Mouse (Mus musculus) embryonic facial prominence, embryonic 10.5 days (tissue): ENCODE measurements at regions not wholly inside any gene's neighbourhood (a gene's known extent, or its start where the extent isn't known, plus 50 kb on each side); places are given as distances from the start of the nearest gene placed in this dataset.
A peak's percentile ranks its signal among the peaks of the same experiment; 100 is the strongest.

Source experiments
- DNase-seq: peaks from one replicate; pipeline ENCODE4 v3.0.0-alpha.2; 2017; ENCODE audit warnings: low spot score
- H3K27ac ChIP-seq: fragments of 300-500 bp; sonication (generic); replicated peaks from 2 replicates; pipeline ENCODE4 v1.5.1; 2016; ENCODE audit warnings: mild to moderate bottlenecking
- H3K27me3 ChIP-seq: fragments of 300-500 bp; sonication (generic); replicated peaks from 2 replicates; pipeline ENCODE4 v1.6.1; 2016; ENCODE audit warnings: low read depth, mild to moderate bottlenecking; ENCODE audit not compliant: poor library complexity, severe bottlenecking
- H3K36me3 ChIP-seq: fragments of 300-500 bp; sonication (generic); replicated peaks from 2 replicates; pipeline ENCODE4 v1.6.1; 2016; ENCODE audit warnings: mild to moderate bottlenecking, moderate library complexity
- H3K4me1 ChIP-seq: fragments of 300-500 bp; sonication (generic); 2 replicates; pipeline ENCODE4 v1.6.1; 2016
- H3K4me3 ChIP-seq: fragments of 300-500 bp; sonication (generic); 2 replicates; pipeline ENCODE4 v1.5.1; 2016; ENCODE audit warnings: mild to moderate bottlenecking, moderate library complexity
- H3K9me3 ChIP-seq: fragments of 300-500 bp; sonication (generic); 2 replicates; pipeline ENCODE4 v1.6.1; 2016; ENCODE audit warnings: mild to moderate bottlenecking
- WGBS: fragments of 180-500 bp; shearing (Covaris S2); methylation state at CpG from one replicate; pipeline ENCODE4 v1.1.7; 2016; 5-methylcytosine and 5-hydroxymethylcytosine counted together

DNA sequence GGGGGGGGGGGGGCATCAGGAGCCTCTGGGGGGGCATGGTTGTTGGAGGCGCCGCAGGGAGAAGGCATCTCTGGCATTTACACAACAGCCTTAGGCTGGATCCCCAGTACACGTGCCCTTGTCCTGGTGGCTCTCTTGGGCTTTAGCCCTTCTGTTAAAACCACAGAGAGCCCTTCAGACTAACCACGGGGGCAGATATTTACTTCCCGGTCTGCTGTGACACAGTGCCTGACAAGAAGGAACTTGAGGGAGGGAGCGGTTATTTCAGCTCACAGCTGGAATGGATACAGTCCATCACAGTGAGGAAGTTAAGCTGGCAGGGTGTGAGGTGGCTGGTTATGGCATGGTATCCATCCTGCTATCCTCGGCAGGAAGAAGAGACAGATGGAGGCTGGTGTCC, 71.0 kb upstream of the Gm11733 start:
- Histone ChIP-seq H3K27me3 (peaks cover 82% of the 10 kb centered on the region), H3K9me3 (0 out of 2 replicates have a peak, but pooled peaks cover 2% of the 10 kb centered on the region), H3K4me3 (no peak overlapping the region), H3K4me1 (peaks cover 71% of the 10 kb centered on the region), H3K36me3 (no peaks in the 10 kb centered on the region), H3K27ac (no peak overlapping the region)
- DNase-seq, result no peak
- WGBS, result 17% methylated on average over 7 of the region's 7 CpGs

DNA sequence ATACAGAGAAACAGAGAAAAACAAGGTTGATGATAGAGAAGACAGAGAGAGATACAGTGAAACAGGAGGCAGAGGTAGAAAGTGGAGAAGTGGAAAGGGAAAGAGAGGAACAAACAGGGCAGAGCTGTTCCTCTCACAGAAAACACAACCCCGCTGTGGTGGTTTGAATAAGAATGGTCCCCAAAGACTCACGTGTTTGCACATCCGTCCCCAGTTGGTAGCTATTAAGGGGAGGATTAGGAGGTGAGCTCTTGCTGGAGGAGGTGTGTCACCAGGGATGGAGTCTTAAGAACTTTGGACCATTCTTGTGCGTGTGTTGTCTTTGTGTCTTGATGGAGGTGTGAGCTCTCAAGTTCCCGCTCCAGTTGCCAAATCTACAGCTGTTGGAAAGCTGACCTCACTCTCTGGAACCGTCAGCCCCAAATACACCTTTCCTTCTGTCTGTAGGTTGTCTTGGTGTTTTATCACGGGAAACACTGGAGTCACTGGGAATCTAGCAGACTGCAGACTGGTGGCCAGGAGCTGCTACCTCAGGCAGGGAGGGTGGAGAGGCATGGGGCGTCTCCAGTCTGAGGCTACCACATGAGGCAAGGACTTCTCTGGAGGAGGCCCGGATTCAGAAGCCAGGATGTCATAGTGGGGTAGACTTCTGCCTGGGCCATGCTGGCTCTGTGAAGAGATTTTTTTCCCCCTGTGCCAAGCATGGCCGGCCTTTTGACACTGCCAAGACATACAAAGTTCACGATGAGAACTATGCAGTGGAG, 70.0 kb upstream of the Gm11733 start:
- no peaks in the 10 kb centered on the region for H3K36me3 ChIP-seq
- H3K4me3 ChIP-seq, result peak overlapping the region; percentile 53; the same call in 1 of the 2 replicates
- 0 out of 2 replicates have a peak, but pooled peaks cover 2% of the 10 kb centered on the region for H3K9me3 ChIP-seq
- H3K27me3 ChIP-seq, result peaks cover 72% of the 10 kb centered on the region
- no peak for DNase-seq
- WGBS, result 8% methylated on average over 11 of the region's 11 CpGs
- H3K4me1 ChIP-seq, result peaks cover 71% of the 10 kb centered on the region
- H3K27ac ChIP-seq, result no peak overlapping the region

GRCm38 (mm10) chr11:117414871-117415323, 69.3 kb upstream of the Gm11733 start:
- H3K4me3 ChIP-seq, result peak overlapping the region; percentile 53
- no peaks in the 10 kb centered on the region for H3K36me3 ChIP-seq
- H3K27me3 ChIP-seq, result peaks cover 65% of the 10 kb centered on the region
- under 1% methylated on average over 21 of the region's 21 CpGs for WGBS
- H3K4me1 ChIP-seq, result peaks cover 71% of the 10 kb centered on the region
- 0 out of 2 replicates have a peak, but pooled peaks cover 2% of the 10 kb centered on the region for H3K9me3 ChIP-seq
- peak; percentile 79 for DNase-seq
- H3K27ac ChIP-seq, result peak overlapping the region; percentile 37

DNA sequence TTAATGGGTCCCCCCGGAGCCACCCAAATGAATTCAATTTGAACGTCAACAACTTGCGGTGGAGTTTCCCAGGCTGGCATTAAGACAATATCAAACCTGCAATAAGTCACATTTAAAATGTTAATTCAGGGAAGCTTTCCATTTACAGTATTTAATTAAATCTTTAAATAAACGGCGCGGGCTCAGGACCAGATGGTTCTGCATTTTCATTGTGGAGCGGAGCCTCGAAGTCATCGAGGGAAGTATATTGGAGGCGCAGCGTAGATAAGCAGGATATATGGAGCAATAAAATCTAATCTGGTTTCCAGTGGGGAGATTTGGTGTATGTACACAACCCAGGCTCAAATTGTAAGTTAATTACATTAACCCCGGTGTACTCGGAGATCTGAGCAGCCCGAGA, 68.7 kb upstream of the Gm11733 start:
- Histone ChIP-seq H3K4me1 (peaks cover 70% of the 10 kb centered on the region), H3K36me3 (no peaks in the 10 kb centered on the region), H3K4me3 (peak overlapping the region; percentile 53), H3K27ac (no peak overlapping the region), H3K27me3 (peaks cover 59% of the 10 kb centered on the region), H3K9me3 (0 out of 2 replicates have a peak, but pooled peaks cover 2% of the 10 kb centered on the region)
- DNase-seq, result no peak
- WGBS, result 2% methylated on average over 14 of the region's 14 CpGs

GRCm38 (mm10) chr11:117415955-117416354, 68.2 kb upstream of the Gm11733 start:
- peaks cover 56% of the 10 kb centered on the region for H3K27me3 ChIP-seq

DNA sequence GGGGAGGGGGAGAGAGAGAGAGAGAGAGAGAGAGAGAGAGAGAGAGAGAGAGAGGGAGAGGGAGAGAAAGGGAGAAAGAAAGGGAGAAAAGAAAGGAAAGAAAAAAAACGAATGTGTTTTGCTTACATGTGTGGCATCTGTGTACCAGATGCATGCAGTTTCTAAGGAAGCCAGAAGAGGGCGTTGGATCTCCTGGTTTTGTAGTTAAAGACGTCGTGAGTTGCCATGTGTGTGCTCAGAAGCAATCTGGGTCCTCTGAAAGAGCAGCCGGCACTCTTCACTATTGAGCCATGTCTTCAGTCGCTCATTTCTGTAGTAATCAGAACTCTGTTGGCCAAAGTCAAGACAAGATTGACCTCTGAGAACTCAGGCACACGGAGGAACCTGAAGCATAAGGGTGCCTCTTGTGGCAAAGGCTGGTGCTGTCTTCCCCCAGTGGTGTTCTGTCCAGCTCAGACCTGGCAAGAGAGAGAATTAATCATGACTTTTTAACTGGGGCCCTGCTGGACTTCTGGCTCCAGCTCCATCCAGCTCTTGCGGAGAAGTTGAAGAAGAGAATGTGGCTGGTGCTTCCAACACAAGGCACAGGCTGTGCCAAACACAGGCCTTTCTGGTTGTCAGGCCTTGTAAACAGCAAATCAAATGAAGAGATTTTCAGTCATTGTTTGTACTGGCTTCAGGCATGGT, 67.0 kb upstream of the Gm11733 start:
- Histone ChIP-seq H3K4me3 (no peak overlapping the region), H3K36me3 (no peaks in the 10 kb centered on the region), H3K9me3 (no peaks in the 10 kb centered on the region), H3K4me1 (peaks cover 75% of the 10 kb centered on the region), H3K27ac (peak overlapping the region; percentile 82; the same call in 1 of the 2 replicates), H3K27me3 (peaks cover 62% of the 10 kb centered on the region)
- DNase-seq, result no peak
- WGBS, result 58% methylated on average over 8 of the region's 8 CpGs

More at GRCm38 (mm10) chr11:117415955-117416354, 68.2 kb upstream of the Gm11733 start:
- peaks cover 70% of the 10 kb centered on the region for H3K4me1 ChIP-seq
- 0 out of 2 replicates have a peak, but pooled peaks cover 2% of the 10 kb centered on the region for H3K9me3 ChIP-seq
- peak overlapping the region; percentile 53; the same call in 1 of the 2 replicates for H3K4me3 ChIP-seq
- no peaks in the 10 kb centered on the region for H3K36me3 ChIP-seq
- DNase-seq, result peak; percentile 64
- WGBS, result 5% methylated on average over 13 of the region's 13 CpGs
- no peak overlapping the region for H3K27ac ChIP-seq

DNA sequence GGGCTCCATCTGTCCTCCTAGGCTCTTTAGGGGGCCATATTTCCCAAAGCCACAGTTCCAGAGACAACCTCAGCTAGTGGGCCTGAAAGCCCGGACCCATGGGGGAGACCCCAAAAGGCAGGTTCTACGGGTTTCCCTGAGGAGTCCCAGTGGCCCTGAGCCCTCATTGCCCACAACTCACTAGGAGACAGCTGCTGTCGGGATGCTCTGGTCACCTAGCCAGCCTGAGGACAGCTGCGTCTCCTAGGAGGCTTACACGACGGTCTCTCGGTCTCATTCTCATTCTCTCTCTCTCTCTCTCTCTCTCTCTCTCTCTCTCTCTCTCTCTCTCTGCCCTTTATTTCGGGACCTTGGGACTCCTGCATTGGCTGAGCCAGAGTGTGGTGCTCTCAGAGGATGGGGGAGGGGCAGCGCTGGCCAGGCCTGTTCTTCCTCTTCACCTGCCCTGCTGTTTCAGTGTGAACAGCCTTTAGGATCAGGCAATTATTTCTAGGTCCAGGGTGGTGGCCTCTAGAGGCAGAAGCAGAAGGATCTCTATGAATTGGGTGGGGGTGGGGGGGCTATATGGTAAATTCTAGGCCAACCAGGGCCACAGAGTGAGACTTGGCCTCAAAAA, 66.1 kb upstream of the Gm11733 start:
- Histone ChIP-seq H3K36me3 (no peaks in the 10 kb centered on the region), H3K4me1 (peaks cover 73% of the 10 kb centered on the region), H3K27me3 (peaks cover 53% of the 10 kb centered on the region), H3K27ac (peak overlapping the region; percentile 82), H3K9me3 (0 out of 2 replicates have a peak, but pooled peaks cover 2% of the 10 kb centered on the region), H3K4me3 (0 out of 2 replicates have a peak overlapping the region, but pooled peaks have one; percentile 14)
- 48% methylated on average over 9 of the region's 9 CpGs for WGBS
- DNase-seq, result peak; percentile 60

DNA sequence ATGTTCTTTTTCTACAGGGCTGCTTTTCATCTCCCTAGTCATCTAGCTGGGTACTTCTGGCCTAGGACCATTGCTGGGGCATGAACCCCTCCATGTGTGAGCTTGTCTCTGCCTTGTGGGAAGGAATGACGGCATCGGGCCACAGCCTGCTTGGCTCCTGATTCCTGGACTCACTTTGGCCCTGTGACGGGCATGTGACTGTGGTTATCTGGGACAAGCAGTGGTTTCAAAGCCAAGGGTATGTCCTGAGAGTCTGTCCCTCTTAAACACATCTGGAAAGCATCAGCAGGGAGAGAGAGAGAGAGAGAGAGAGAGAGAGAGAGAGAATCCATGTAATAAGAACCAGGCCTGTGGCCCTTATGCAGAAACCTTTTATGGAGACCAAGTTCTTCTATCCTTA, 65.2 kb upstream of the Gm11733 start:
- H3K27ac ChIP-seq, result peak overlapping the region; percentile 82
- 0 out of 2 replicates have a peak, but pooled peaks cover 2% of the 10 kb centered on the region for H3K9me3 ChIP-seq
- peaks cover 64% of the 10 kb centered on the region for H3K4me1 ChIP-seq
- peaks cover 44% of the 10 kb centered on the region for H3K27me3 ChIP-seq
- H3K4me3 ChIP-seq, result no peak overlapping the region
- peak; percentile 72 for DNase-seq
- WGBS, result 35% methylated on average over 3 of the region's 3 CpGs
- H3K36me3 ChIP-seq, result no peaks in the 10 kb centered on the region

DNA sequence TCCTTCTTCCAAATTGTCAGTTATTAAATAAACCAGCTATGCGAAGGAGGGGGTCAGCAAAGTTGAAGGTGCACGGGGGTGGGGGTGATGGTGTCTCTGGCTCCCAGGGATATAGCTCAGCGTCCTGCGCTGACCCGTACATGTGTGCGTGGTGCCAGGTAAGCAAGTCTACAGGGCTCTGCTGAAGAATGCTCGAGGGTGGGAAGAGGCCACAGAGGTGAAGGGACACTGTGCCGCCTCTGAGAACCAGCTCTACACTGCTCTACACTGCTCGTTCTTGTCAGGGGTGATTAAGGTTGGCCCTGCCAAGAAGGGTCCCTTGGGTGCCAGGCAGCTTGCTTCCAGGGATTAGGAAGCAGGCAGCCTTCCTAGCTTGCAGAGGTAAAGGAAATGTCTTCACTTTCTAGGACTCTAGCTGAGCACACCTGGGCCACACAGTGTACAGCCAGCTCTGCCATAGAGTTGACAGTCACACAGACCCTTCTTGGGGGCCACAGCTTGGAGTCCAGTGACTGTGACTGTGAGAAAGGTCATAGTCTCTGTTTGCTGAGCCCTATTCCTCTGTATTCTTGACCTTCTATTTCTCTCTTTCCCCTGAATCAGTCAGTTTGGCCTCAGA, 64.7 kb upstream of the Gm11733 start:
- Histone ChIP-seq H3K4me1 (peaks cover 59% of the 10 kb centered on the region), H3K27ac (peak overlapping the region; percentile 62), H3K36me3 (no peaks in the 10 kb centered on the region), H3K4me3 (no peak overlapping the region), H3K27me3 (peaks cover 39% of the 10 kb centered on the region), H3K9me3 (0 out of 2 replicates have a peak, but pooled peaks cover 2% of the 10 kb centered on the region)
- WGBS, result 49% methylated on average over 9 of the region's 9 CpGs
- peak; percentile 56 for DNase-seq

- Histone ChIP-seq H3K9me3 (0 out of 2 replicates have a peak, but pooled peaks cover 2% of the 10 kb centered on the region), H3K27ac (no peak overlapping the region), H3K36me3 (no peaks in the 10 kb centered on the region), H3K4me1 (peaks cover 59% of the 10 kb centered on the region), H3K4me3 (no peak overlapping the region), H3K27me3 (peaks cover 20% of the 10 kb centered on the region)
- DNase-seq, result no peak
- 85% methylated on average over 6 of the region's 6 CpGs for WGBS
Measured at GRCm38 (mm10) chr11:117422713-117423112, 61.5 kb upstream of the Gm11733 start.

- WGBS, result 87% methylated on average over 2 of the region's 2 CpGs
- H3K27ac ChIP-seq, result no peak overlapping the region
- H3K4me3 ChIP-seq, result no peak overlapping the region
- no peaks in the 10 kb centered on the region for H3K36me3 ChIP-seq
- 0 out of 2 replicates have a peak, but pooled peaks cover 2% of the 10 kb centered on the region for H3K9me3 ChIP-seq
- peaks cover 17% of the 10 kb centered on the region; the same call in 1 of the 2 replicates for H3K27me3 ChIP-seq
- peaks cover 59% of the 10 kb centered on the region for H3K4me1 ChIP-seq
- no peak for DNase-seq
Measured at GRCm38 (mm10) chr11:117423422-117423821, 60.7 kb upstream of the Gm11733 start.

DNA sequence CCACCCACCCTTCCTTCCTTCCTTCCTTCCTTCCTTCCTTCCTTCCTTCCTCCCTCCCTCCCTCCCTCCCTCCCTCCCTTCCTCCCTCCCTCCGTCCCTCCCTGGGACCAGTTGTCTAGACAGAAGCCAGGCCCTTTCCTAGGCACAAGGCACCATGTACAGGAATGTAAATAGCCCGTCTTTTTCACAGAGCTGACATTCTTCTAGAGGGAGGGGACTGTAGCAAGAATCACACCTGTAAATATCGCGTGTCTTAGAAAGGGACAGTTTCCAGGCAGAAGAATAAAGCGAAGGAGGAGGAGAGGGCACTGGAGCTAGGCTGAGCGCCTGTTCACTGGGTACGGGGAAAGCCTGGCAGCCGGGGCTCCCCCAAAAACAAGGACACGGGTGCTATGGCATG, 58.7 kb upstream of the Gm11733 start:
- H3K4me3 ChIP-seq, result no peak overlapping the region
- peak overlapping the region; percentile 21; the same call in 1 of the 2 replicates for H3K27ac ChIP-seq
- WGBS, result 57% methylated on average over 9 of the region's 9 CpGs
- H3K4me1 ChIP-seq, result peaks cover 61% of the 10 kb centered on the region
- no peak for DNase-seq
- H3K27me3 ChIP-seq, result peaks cover 28% of the 10 kb centered on the region
- H3K36me3 ChIP-seq, result no peaks in the 10 kb centered on the region
- 0 out of 2 replicates have a peak, but pooled peaks cover 2% of the 10 kb centered on the region for H3K9me3 ChIP-seq
